Comparison of ENCODE assay signal across 8 mouse cellular contexts in the genomic region with DNA sequence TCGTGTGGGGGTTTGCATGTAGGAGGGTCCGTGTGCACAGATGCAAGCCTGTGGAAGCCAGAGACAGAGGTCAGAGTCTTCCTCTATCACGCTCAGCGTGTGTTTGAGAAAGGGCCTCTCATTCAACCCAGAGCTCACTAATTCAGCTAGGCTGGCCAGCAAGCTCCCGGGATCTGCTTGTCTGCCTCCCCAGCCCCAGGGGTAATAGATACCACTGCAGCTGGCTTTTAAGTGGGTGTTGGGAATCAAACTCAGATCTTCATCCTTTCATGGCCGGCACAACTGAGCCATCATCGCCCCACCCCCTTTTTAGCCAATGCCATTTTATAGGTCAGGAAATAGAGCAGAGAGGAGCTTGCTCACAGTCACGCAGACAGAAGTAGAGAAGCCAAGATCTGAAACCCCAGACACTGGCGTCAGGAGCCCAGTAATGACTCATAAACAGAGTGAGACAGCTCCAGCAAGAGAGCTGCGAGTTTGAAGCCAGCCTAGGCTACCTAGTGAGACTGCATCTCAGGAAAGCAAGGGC.
A peak's percentile ranks its signal among the peaks of the same experiment; 100 is the strongest.
DNase-seq lines count a peak whose midpoint lies in the region; ATAC-seq and TF ChIP-seq lines count a peak whose summit lies in the region.

No protein-coding gene starts in this region.

- no peaks in the 10 kb centered on the region for H3K9me3 ChIP-seq in forebrain, embryonic 12.5 days
- H3K9me3 ChIP-seq in intestine, embryonic 16.5 days (ENCODE audit: control insufficient read depth, low read length), result no peaks in the 10 kb centered on the region
- no peaks in the 10 kb centered on the region for H3K9me3 ChIP-seq in neural tube, embryonic 12.5 days

- WGBS in kidney, adult 2 months, result 35% methylated on average over 10 of the region's 10 CpGs
- WGBS in forebrain, embryonic 12.5 days, result 7% methylated on average over 10 of the region's 10 CpGs
- 29% methylated on average over 10 of the region's 10 CpGs for WGBS in intestine, embryonic 16.5 days
- 9% methylated on average over 10 of the region's 10 CpGs for WGBS in neural tube, embryonic 12.5 days

- 0 out of 2 replicates have a peak overlapping the region, but pooled peaks have one; percentile 4 for H3K4me2 ChIP-seq in forebrain, embryonic 12.5 days
- H3K4me2 ChIP-seq in intestine, embryonic 16.5 days (ENCODE audit: low read depth, low read length), result no peak overlapping the region
- H3K4me2 ChIP-seq in neural tube, embryonic 12.5 days (replicated peaks), result peak overlapping the region; percentile 27

- H3K4me1 ChIP-seq in kidney, adult 2 months (ENCODE audit: control insufficient read depth, insufficient read depth, low read length), result peaks cover 56% of the 10 kb centered on the region
- peaks cover 27% of the 10 kb centered on the region for H3K4me1 ChIP-seq in bone marrow macrophage, adult 2 months (ENCODE audit: control insufficient read depth, insufficient read depth, low read length)
- peaks cover 85% of the 10 kb centered on the region for H3K4me1 ChIP-seq in forebrain, embryonic 12.5 days
- H3K4me1 ChIP-seq in intestine, embryonic 16.5 days (ENCODE audit: control insufficient read depth, insufficient read depth, low read length), result peaks cover 63% of the 10 kb centered on the region
- peaks cover 80% of the 10 kb centered on the region for H3K4me1 ChIP-seq in neural tube, embryonic 12.5 days

- no peaks in the 10 kb centered on the region for H3K27me3 ChIP-seq in kidney, adult 2 months (replicated peaks; ENCODE audit: control insufficient read depth, insufficient read depth, low read length)
- H3K27me3 ChIP-seq in forebrain, embryonic 12.5 days, result no peaks in the 10 kb centered on the region
- H3K27me3 ChIP-seq in intestine, embryonic 16.5 days (replicated peaks; ENCODE audit: control insufficient read depth, insufficient read depth, low read length), result no peaks in the 10 kb centered on the region
- H3K27me3 ChIP-seq in neural tube, embryonic 12.5 days (replicated peaks), result no peaks in the 10 kb centered on the region

- no peaks in the 10 kb centered on the region for H3K36me3 ChIP-seq in kidney, adult 2 months (ENCODE audit: control insufficient read depth, insufficient read depth, low read length)
- no peaks in the 10 kb centered on the region for H3K36me3 ChIP-seq in forebrain, embryonic 12.5 days (replicated peaks)
- H3K36me3 ChIP-seq in intestine, embryonic 16.5 days (ENCODE audit: control insufficient read depth, insufficient read depth, low read length), result no peaks in the 10 kb centered on the region
- no peaks in the 10 kb centered on the region for H3K36me3 ChIP-seq in neural tube, embryonic 12.5 days

- H3K9ac ChIP-seq in forebrain, embryonic 12.5 days, result peak overlapping the region; percentile 82
- H3K9ac ChIP-seq in intestine, embryonic 16.5 days (ENCODE audit: low read depth, low read length), result peak overlapping the region; percentile 57
- peak overlapping the region; percentile 47; the same call in 1 of the 2 replicates for H3K9ac ChIP-seq in neural tube, embryonic 12.5 days

- TF ChIP-seq CTCF in kidney, adult 2 months (conservative IDR thresholded peaks at IDR 0.05; ENCODE audit: insufficient read depth, insufficient read length, low read depth, low read length), result no peak
- TF ChIP-seq CTCF in bone marrow macrophage, adult 2 months (IDR thresholded peaks at IDR 0.05; ENCODE audit: low read depth, low read length), result no peak

- no peak overlapping the region for H3K4me3 ChIP-seq in kidney, adult 2 months (ENCODE audit: insufficient read depth, low read depth, low read length)
- no peak overlapping the region for H3K4me3 ChIP-seq in bone marrow macrophage, adult 2 months (ENCODE audit: insufficient read depth, low read length)
- no peak overlapping the region for H3K4me3 ChIP-seq in forebrain, embryonic 12.5 days (replicated peaks)
- H3K4me3 ChIP-seq in intestine, embryonic 16.5 days (ENCODE audit: low read length), result no peak overlapping the region
- H3K4me3 ChIP-seq in neural tube, embryonic 12.5 days, result no peak overlapping the region

- ATAC-seq in forebrain, embryonic 12.5 days (ENCODE audit: low FRiP score), result no peak
- ATAC-seq in intestine, embryonic 16.5 days, result no peak
- ATAC-seq in neural tube, embryonic 12.5 days (ENCODE audit: low FRiP score, low read depth), result no peak

- no peak for TF ChIP-seq POLR2A in kidney, adult 2 months (IDR thresholded peaks at IDR 0.05; ENCODE audit: low read depth, low read length)
- no peak for TF ChIP-seq POLR2A in bone marrow macrophage, adult 2 months (IDR thresholded peaks at IDR 0.05; ENCODE audit: borderline replicate concordance, low read depth, low read length)

- peak; percentile 60 for DNase-seq in kidney, adult 2 months
- DNase-seq in kidney, adult 8-10 months, result no peak
- DNase-seq in ovary, postnatal 36 days (ENCODE audit: low spot score), result no peak
- no peak for DNase-seq in T-cell, adult 2 months (ENCODE audit: low spot score)

- peak overlapping the region; percentile 81 for H3K27ac ChIP-seq in kidney, adult 2 months (ENCODE audit: insufficient read depth, low read depth, low read length)
- H3K27ac ChIP-seq in bone marrow macrophage, adult 2 months (ENCODE audit: insufficient read depth, low read depth, low read length), result peak overlapping the region; percentile 22; the same call in 1 of the 2 replicates
- H3K27ac ChIP-seq in forebrain, embryonic 12.5 days, result peak overlapping the region; percentile 100
- peak overlapping the region; percentile 100 for H3K27ac ChIP-seq in intestine, embryonic 16.5 days (ENCODE audit: low read length)
- peak overlapping the region; percentile 96 for H3K27ac ChIP-seq in neural tube, embryonic 12.5 days

Comparison
In these comparisons a context has a peak if more than half of its experiments do, and no peak if none do; other contexts are left out.
1. H3K27ac ChIP-seq: peak in every context shown above with its lines; median percentile 100 in forebrain, embryonic 12.5 days; 100 in intestine, embryonic 16.5 days; 96 in neural tube, embryonic 12.5 days; 81 in kidney, adult 2 months; 22 in bone marrow macrophage, adult 2 months.